Mouse (Mus musculus): ENCODE measurements around the gene Pigb.

DNA sequence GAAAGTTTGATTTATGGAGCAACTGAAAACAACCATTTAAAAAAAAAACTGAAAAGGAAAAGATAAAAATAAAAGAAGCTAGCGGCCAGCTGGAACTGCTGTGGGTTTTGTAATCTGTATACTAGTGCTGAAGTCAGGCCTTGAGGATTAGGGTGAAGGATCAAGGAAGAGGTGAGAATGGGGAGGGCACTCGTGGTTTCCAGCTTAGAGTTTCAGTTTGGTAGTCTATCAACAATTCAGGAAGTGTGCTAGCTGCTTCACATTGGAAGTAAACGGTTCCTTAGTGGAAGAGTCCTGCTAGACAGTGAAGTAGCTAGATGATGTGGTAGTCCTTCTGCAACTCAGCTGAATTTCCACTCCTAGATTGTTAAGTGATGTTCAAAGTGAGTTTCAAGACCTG lies 31.8 kb downstream of the Pigb start:
- TF ChIP-seq CTCF (IDR thresholded peaks at IDR 0.05; ENCODE audit: borderline replicate concordance, insufficient read depth, low read depth, low read length) (no peak), POLR2A (IDR thresholded peaks at IDR 0.05; ENCODE audit: borderline replicate concordance, insufficient read depth, low read length) (no peak)

Data from cerebellum, adult 2 months (tissue).